Mouse (Mus musculus) forebrain, embryonic 12.5 days (tissue): ENCODE measurements at regions not wholly inside any gene's neighbourhood (a gene's known extent, or its start where the extent isn't known, plus 50 kb on each side); places are given as distances from the start of the nearest gene placed in this dataset.

Experiments used
- ATAC-seq: fragments of 200-750 bp; cut with Nextera tagmentation; 2 replicates; pipeline ENCODE4 v1.8.0; 2017; ENCODE audit warnings: moderate TSS enrichment; ENCODE audit not compliant: low FRiP score
- H3K27ac ChIP-seq: fragments of 300-500 bp; sonication (generic); 2 replicates; pipeline ENCODE4 v1.5.1; 2016; ENCODE audit warnings: mild to moderate bottlenecking
- H3K27me3 ChIP-seq: fragments of 300-500 bp; sonication (generic); 2 replicates; pipeline ENCODE4 v1.6.1; 2016; ENCODE audit warnings: mild to moderate bottlenecking
- H3K36me3 ChIP-seq: fragments of 300-500 bp; sonication (generic); replicated peaks from 2 replicates; pipeline ENCODE4 v1.6.1; 2016; ENCODE audit warnings: mild to moderate bottlenecking
- H3K4me1 ChIP-seq: fragments of 300-500 bp; sonication (generic); 2 replicates; pipeline ENCODE4 v1.6.1; 2016
- H3K4me2 ChIP-seq: fragments of 300-500 bp; sonication (generic); 2 replicates; pipeline ENCODE4 v1.6.1; 2016; ENCODE audit warnings: mild to moderate bottlenecking, moderate library complexity
- H3K4me3 ChIP-seq: fragments of 300-500 bp; sonication (generic); replicated peaks from 2 replicates; pipeline ENCODE4 v1.5.1; 2016; ENCODE audit warnings: mild to moderate bottlenecking
- H3K9ac ChIP-seq: fragments of 300-500 bp; sonication (generic); 2 replicates; pipeline ENCODE4 v1.6.1; 2016; ENCODE audit warnings: mild to moderate bottlenecking
- H3K9me3 ChIP-seq: fragments of 300-500 bp; sonication (generic); 2 replicates; pipeline ENCODE4 v1.6.1; 2016
- WGBS: fragments of 180-500 bp; shearing (Covaris S2); methylation state at CpG from one replicate; pipeline ENCODE4 v1.1.7; 2016; 5-methylcytosine and 5-hydroxymethylcytosine counted together

GRCm38 (mm10) chr8:8367282-8367871 lies 293.7 kb downstream of the Efnb2 start:
- no peak for ATAC-seq

GRCm38 (mm10) chr8:8361941-8362537 lies 299.0 kb downstream of the Efnb2 start:
- H3K27me3 ChIP-seq: 0 out of 2 replicates have a peak, but pooled peaks cover under 1% of the 10 kb centered on the region
- no peaks in the 10 kb centered on the region for H3K9me3 ChIP-seq
- WGBS: 60% methylated on average over 7 of the region's 7 CpGs
- no peak overlapping the region for H3K4me2 ChIP-seq
- no peaks in the 10 kb centered on the region for H3K36me3 ChIP-seq
- no peak overlapping the region for H3K4me3 ChIP-seq
- H3K27ac ChIP-seq: no peak overlapping the region
- ATAC-seq: no peak
- H3K9ac ChIP-seq: no peak overlapping the region
- no peaks in the 10 kb centered on the region for H3K4me1 ChIP-seq

More at GRCm38 (mm10) chr8:8367282-8367871, 293.7 kb downstream of the Efnb2 start:
- H3K27me3 ChIP-seq: 0 out of 2 replicates have a peak, but pooled peaks cover 9% of the 10 kb centered on the region
- no peak overlapping the region for H3K4me3 ChIP-seq
- no peak overlapping the region for H3K9ac ChIP-seq
- H3K27ac ChIP-seq: no peak overlapping the region
- no peak overlapping the region for H3K4me2 ChIP-seq
- no peaks in the 10 kb centered on the region for H3K36me3 ChIP-seq
- H3K9me3 ChIP-seq: no peaks in the 10 kb centered on the region
- 88% methylated on average over 4 of the region's 4 CpGs for WGBS
- no peaks in the 10 kb centered on the region for H3K4me1 ChIP-seq

DNA sequence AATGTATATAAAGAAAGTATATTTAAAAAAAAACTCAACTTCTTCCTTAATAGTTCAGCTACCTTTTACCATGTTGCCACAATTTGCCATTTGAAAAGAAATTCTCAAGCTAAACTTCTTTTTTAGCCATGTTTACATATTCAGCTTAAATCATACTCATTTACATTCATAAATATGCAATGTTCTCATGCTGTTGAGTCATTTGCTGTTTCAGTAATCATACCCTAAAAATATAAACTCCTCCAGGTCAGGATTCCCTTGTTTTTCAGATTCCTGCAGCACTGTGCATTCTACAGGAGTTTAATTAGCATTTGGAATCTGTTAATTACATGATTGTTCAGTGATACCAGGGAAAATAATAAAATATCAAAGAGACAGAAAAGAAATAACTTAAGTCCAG lies 300.5 kb downstream of the Efnb2 start:
- no peak overlapping the region for H3K27ac ChIP-seq
- no peaks in the 10 kb centered on the region for H3K4me1 ChIP-seq
- no peak overlapping the region for H3K4me3 ChIP-seq
- H3K4me2 ChIP-seq: no peak overlapping the region
- H3K9me3 ChIP-seq: no peaks in the 10 kb centered on the region
- no peaks in the 10 kb centered on the region for H3K27me3 ChIP-seq
- H3K9ac ChIP-seq: no peak overlapping the region
- no peak for ATAC-seq
- H3K36me3 ChIP-seq: no peaks in the 10 kb centered on the region

DNA sequence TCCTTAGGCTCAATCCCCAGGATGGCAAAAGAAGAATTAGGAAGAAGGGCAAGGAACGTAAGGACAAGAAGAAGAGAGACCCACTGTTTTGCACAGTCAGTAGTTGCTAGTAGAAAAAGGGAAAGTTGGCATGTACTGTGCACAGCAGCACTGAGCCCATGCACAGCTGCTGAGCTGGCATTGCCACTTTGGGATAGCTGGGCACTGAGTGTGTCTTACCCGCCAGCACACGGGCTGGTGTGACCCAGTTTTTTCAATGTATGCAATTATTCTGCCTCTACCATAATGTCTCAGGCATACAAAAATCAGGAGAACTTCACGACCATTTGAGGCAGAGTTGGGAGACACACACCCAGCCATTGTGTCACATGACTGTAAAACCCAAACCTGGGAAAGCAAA lies 306.1 kb downstream of the Efnb2 start:
- no peak for ATAC-seq
- H3K4me1 ChIP-seq: no peaks in the 10 kb centered on the region
- no peaks in the 10 kb centered on the region for H3K9me3 ChIP-seq
- no peak overlapping the region for H3K4me3 ChIP-seq
- H3K9ac ChIP-seq: no peak overlapping the region
- no peaks in the 10 kb centered on the region for H3K27me3 ChIP-seq
- H3K4me2 ChIP-seq: no peak overlapping the region
- H3K27ac ChIP-seq: no peak overlapping the region
- WGBS: 89% methylated on average over 4 of the region's 4 CpGs
- no peaks in the 10 kb centered on the region for H3K36me3 ChIP-seq

GRCm38 (mm10) chr8:8344661-8345060 lies 316.4 kb downstream of the Efnb2 start:
- Histone ChIP-seq H3K4me2 (no peak overlapping the region), H3K9me3 (no peaks in the 10 kb centered on the region), H3K4me1 (no peaks in the 10 kb centered on the region), H3K4me3 (no peak overlapping the region), H3K36me3 (no peaks in the 10 kb centered on the region), H3K9ac (no peak overlapping the region), H3K27ac (no peak overlapping the region), H3K27me3 (no peaks in the 10 kb centered on the region)
- 86% methylated on average over 2 of the region's 2 CpGs for WGBS
- no peak for ATAC-seq

DNA sequence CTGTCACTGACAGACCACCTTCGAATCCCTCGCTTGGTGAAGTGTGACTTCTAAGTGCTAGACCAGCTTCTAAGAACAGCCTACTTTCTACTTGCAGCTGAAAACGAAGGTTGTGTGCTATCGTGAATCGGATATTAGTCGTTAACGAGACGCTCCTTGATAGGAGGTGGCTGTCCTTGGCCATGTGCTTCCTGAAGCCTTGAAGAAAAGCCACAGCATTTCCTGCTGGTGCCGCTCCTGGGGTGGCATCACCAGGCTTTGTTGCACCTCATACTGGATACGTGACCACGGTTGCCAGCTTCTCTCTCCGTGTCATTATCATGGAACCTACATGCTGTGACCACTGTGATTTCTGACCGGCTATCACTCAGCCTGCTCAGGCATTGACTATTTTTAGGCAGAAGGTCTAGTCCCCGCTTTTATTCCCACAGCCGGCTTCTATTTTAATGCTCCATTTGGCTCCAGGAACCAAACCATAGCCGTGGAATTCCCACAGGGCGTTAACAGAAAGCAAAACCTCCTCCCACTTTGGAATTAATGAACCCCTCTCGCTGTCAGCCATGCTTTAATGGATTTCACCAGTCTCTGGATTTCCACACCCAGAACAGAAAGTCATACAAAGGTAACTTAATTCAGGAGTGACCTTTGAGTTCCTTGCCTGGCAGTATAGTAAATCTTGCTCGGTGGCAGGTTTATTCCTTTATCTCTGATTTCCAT lies 325.6 kb downstream of the Efnb2 start:
- no peak overlapping the region for H3K9ac ChIP-seq
- 0 out of 2 replicates have a peak, but pooled peaks cover 3% of the 10 kb centered on the region for H3K27me3 ChIP-seq
- peaks cover 9% of the 10 kb centered on the region; the same call in 1 of the 2 replicates for H3K4me1 ChIP-seq
- H3K4me3 ChIP-seq: no peak overlapping the region
- ATAC-seq: no peak; the same call in 1 of the 2 replicates
- H3K27ac ChIP-seq: no peak overlapping the region
- 66% methylated on average over 19 of the region's 19 CpGs for WGBS
- H3K36me3 ChIP-seq: no peaks in the 10 kb centered on the region
- H3K4me2 ChIP-seq: no peak overlapping the region
- H3K9me3 ChIP-seq: no peaks in the 10 kb centered on the region

GRCm38 (mm10) chr8:8334515-8334914 lies 326.5 kb downstream of the Efnb2 start:
- no peak overlapping the region for H3K4me2 ChIP-seq
- no peak overlapping the region for H3K9ac ChIP-seq
- no peak overlapping the region for H3K27ac ChIP-seq
- H3K27me3 ChIP-seq: 0 out of 2 replicates have a peak, but pooled peaks cover 3% of the 10 kb centered on the region
- 82% methylated on average over 7 of the region's 7 CpGs for WGBS
- no peaks in the 10 kb centered on the region for H3K9me3 ChIP-seq
- H3K36me3 ChIP-seq: no peaks in the 10 kb centered on the region
- ATAC-seq: no peak
- peaks cover 9% of the 10 kb centered on the region; the same call in 1 of the 2 replicates for H3K4me1 ChIP-seq
- H3K4me3 ChIP-seq: no peak overlapping the region

GRCm38 (mm10) chr8:8331249-8331648 lies 329.8 kb downstream of the Efnb2 start:
- WGBS: 68% methylated on average over 7 of the region's 7 CpGs
- no peak for ATAC-seq
- H3K9me3 ChIP-seq: no peaks in the 10 kb centered on the region
- no peak overlapping the region for H3K4me3 ChIP-seq
- no peak overlapping the region for H3K27ac ChIP-seq
- no peaks in the 10 kb centered on the region for H3K27me3 ChIP-seq
- H3K4me2 ChIP-seq: no peak overlapping the region
- peaks cover 9% of the 10 kb centered on the region; the same call in 1 of the 2 replicates for H3K4me1 ChIP-seq
- H3K9ac ChIP-seq: no peak overlapping the region
- no peaks in the 10 kb centered on the region for H3K36me3 ChIP-seq

- no peaks in the 10 kb centered on the region for H3K36me3 ChIP-seq
- H3K4me1 ChIP-seq: no peaks in the 10 kb centered on the region
- H3K27me3 ChIP-seq: no peaks in the 10 kb centered on the region
- H3K4me3 ChIP-seq: no peak overlapping the region
- ATAC-seq: no peak
- 48% methylated on average over 7 of the region's 7 CpGs for WGBS
- H3K9me3 ChIP-seq: no peaks in the 10 kb centered on the region
- no peak overlapping the region for H3K27ac ChIP-seq
- H3K9ac ChIP-seq: no peak overlapping the region
- H3K4me2 ChIP-seq: no peak overlapping the region
These were observed 332.9 kb downstream of the Efnb2 start for GRCm38 (mm10) chr8:8328010-8328666.

DNA sequence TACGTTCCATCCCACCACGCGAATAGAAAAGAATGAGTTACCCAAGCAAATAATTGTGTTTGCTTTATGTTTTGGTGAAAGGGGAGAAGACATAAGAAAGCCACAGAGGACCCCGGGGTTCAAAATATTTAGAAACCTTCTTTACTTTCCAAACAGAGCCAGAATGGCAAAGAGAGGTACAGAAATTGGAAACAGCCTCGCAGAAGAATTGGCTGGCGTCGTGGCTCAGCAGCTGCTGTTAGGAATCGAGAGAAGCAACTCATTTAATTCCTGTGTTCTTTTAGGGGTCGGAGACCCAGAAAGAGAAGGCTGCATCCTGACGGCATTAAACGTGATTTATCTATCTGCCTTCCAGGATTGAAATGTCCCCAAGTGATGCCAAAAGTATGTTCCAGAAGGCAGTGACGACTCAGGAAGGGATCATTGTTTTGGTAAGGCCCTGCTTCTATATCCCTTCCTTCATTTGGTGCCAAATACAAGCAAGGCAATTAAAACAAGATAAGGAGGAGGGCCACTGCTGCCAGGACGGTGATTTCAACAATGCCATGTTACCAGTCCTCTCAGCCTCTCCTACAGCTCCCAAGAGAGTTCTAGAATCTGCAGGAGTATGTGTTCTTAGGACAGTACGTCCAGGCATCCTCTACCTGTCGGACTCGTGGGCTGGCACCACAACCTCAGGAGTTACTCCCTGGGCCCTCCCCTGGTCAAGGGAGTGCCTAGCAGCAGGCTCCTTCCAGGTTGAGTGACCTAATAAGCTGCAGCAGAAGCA lies 334.8 kb downstream of the Efnb2 start:
- no peak for ATAC-seq

DNA sequence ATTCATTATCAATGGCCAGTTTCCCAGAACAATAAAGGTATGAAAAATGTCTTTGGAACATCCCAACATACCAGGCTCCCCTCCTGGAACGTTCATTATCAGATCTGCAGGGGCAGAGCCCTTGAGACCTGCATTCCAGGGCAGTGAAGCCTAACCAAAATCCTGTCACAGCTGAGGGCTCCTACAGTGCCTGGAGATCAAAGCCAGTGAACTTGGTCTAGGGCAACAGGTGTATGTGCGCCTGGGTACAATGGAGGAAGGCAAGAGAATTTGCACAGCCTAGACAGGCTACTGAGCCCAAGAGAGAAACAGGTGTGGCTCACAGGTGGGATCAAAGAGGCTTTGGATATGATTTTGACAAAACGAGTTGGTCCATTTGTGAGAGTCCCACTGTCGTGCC lies 335.6 kb downstream of the Efnb2 start:
- H3K4me3 ChIP-seq: no peak overlapping the region
- H3K9me3 ChIP-seq: no peaks in the 10 kb centered on the region
- ATAC-seq: no peak
- no peak overlapping the region for H3K27ac ChIP-seq
- no peak overlapping the region for H3K4me2 ChIP-seq
- no peaks in the 10 kb centered on the region for H3K27me3 ChIP-seq
- H3K4me1 ChIP-seq: no peaks in the 10 kb centered on the region
- H3K9ac ChIP-seq: no peak overlapping the region
- no peaks in the 10 kb centered on the region for H3K36me3 ChIP-seq
- 48% methylated on average over 4 of the region's 4 CpGs for WGBS

More for the DNA sequence above, 334.8 kb downstream of the Efnb2 start:
- H3K27ac ChIP-seq: no peak overlapping the region
- no peaks in the 10 kb centered on the region for H3K27me3 ChIP-seq
- no peak overlapping the region for H3K9ac ChIP-seq
- no peak overlapping the region for H3K4me2 ChIP-seq
- 64% methylated on average over 16 of the region's 16 CpGs for WGBS
- H3K4me1 ChIP-seq: no peaks in the 10 kb centered on the region
- no peaks in the 10 kb centered on the region for H3K9me3 ChIP-seq
- no peak overlapping the region for H3K4me3 ChIP-seq
- H3K36me3 ChIP-seq: no peaks in the 10 kb centered on the region

DNA sequence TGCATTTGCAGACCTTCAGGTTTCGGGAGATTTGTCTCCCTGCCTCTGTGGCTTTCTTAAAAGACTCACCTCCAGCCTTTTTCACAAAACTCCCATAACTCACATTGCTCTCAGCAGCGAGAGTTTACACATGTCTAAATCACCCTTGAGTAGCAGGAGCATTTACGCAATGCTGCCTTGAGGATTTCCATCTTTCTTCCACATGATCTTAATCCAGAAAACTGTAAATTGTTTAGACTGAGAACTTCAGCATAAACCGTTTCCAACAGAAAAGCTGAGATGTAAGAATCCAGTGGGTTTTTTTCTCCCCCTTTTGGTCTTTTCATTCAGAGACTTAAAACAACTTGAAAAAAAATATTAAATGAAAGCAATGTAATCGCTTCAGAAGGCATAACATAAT lies 336.5 kb downstream of the Efnb2 start:
- no peak for ATAC-seq
- Histone ChIP-seq H3K9me3 (no peaks in the 10 kb centered on the region), H3K27ac (no peak overlapping the region), H3K27me3 (no peaks in the 10 kb centered on the region), H3K4me1 (no peaks in the 10 kb centered on the region), H3K9ac (no peak overlapping the region), H3K4me2 (no peak overlapping the region), H3K4me3 (no peak overlapping the region), H3K36me3 (no peaks in the 10 kb centered on the region)
- 67% methylated on average over 5 of the region's 5 CpGs for WGBS
